Mouse (Mus musculus): Measurements from ENCODE around the gene Gnai2.

DNA sequence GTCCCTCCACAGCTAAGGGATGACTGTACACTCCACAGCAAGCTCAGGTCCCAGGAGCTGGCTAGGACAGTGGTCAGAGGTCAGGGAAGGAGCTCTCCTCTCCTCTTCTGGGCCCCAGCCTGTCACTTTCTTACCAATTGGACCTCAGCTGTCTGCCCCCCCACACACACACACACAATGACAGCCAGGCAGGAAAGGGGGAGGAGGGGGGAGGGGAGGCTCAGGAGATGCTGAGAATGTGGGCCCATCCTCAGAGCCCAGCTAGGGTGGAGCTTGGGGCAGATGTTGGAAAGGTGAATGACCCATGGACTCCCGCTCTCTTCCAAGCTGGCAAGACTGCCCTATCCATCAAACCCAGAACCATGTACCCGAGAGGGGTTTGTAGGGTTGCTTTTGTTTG is 28.1 kb downstream of the Gnai2 start:
- TF ChIP-seq POLR2A (IDR thresholded peaks at IDR 0.05; ENCODE audit: low read depth, low read length), result no peak
- no peak for TF ChIP-seq CTCF (IDR thresholded peaks at IDR 0.05; ENCODE audit: extremely low read depth, insufficient read depth, insufficient read length, insufficient replicate concordance)
